Mouse (Mus musculus) embryonic facial prominence, embryonic 11.5 days (tissue): ENCODE measurements around the gene Dusp22. TPM values are rescaled to one million over a fixed set of nuclear protein-coding genes. Genes with fewer than 3 reads are reported as not detected.

Source experiments
- ATAC-seq: fragments of 200-750 bp; cut with Nextera tagmentation; replicated peaks from 2 replicates; pipeline ENCODE4 v1.8.0; 2017; ENCODE audit warnings: low read depth; ENCODE audit not compliant: insufficient number of reproducible peaks, low FRiP score, low TSS enrichment
- DNase-seq: peaks from one replicate; pipeline ENCODE4 v3.0.0-alpha.2; 2015; ENCODE audit warnings: low spot score
- H3K27ac ChIP-seq: fragments of 300-500 bp; sonication (generic); replicated peaks from 2 replicates; pipeline ENCODE4 v1.5.1; 2014; ENCODE audit warnings: mild to moderate bottlenecking, low read depth, low read length, control low read depth
- H3K27me3 ChIP-seq: fragments of 300-500 bp; sonication (generic); 2 replicates; pipeline ENCODE4 v1.6.1; 2014; ENCODE audit warnings: mild to moderate bottlenecking, low read length, moderate library complexity, mixed read lengths; ENCODE audit not compliant: control insufficient read depth, insufficient read depth
- H3K36me3 ChIP-seq: fragments of 300-500 bp; sonication (generic); replicated peaks from 2 replicates; pipeline ENCODE4 v1.6.1; 2014; ENCODE audit warnings: low read depth, mild to moderate bottlenecking, low read length, moderate library complexity, mixed read lengths; ENCODE audit not compliant: control insufficient read depth, insufficient read depth
- H3K4me1 ChIP-seq: fragments of 300-500 bp; sonication (generic); 2 replicates; pipeline ENCODE4 v1.6.1; 2014; ENCODE audit warnings: low read length, mixed read lengths; ENCODE audit not compliant: control insufficient read depth, insufficient read depth
- H3K4me2 ChIP-seq: fragments of 300-500 bp; sonication (generic); 2 replicates; pipeline ENCODE4 v1.6.1; 2014; ENCODE audit warnings: low read depth, mild to moderate bottlenecking, control low read depth, low read length, moderate library complexity
- H3K4me3 ChIP-seq: fragments of 300-500 bp; sonication (generic); 2 replicates; pipeline ENCODE4 v1.5.1; 2014; ENCODE audit warnings: low read depth, low read length, control low read depth
- H3K9ac ChIP-seq: fragments of 300-500 bp; sonication (generic); replicated peaks from 2 replicates; pipeline ENCODE4 v1.6.1; 2014; ENCODE audit warnings: mild to moderate bottlenecking, control low read depth, low read length
- H3K9me3 ChIP-seq: fragments of 300-500 bp; sonication (generic); replicated peaks from 2 replicates; pipeline ENCODE4 v1.6.1; 2016; ENCODE audit warnings: mild to moderate bottlenecking, low read length, inconsistent platforms, mixed read lengths; ENCODE audit not compliant: control insufficient read depth
- WGBS: fragments of 180-500 bp; shearing (Covaris S2); extraction: QIAGEN DNeasy Blood & Tissue Kit; methylation state at CpG from one replicate; pipeline ENCODE4 v1.1.7; 2014; 5-methylcytosine and 5-hydroxymethylcytosine counted together
- polyA plus RNA-seq: library from polyadenylated mRNA; unstranded; fragments of >200 nt; fragmentation: Nextera tagmentation; extraction: Ambion mirVana; gene quantifications from 2 replicates; pipeline ENCODE4 v1.2.1, GENCODE M21; 2014

The Dusp22 gene
- polyA plus RNA-seq, 1 experiment from 2014 or later = 20.3 TPM

- no peak for ATAC-seq
- Histone ChIP-seq H3K9ac (no peak overlapping the region), H3K4me2 (no peak overlapping the region), H3K4me3 (no peak overlapping the region), H3K9me3 (no peaks in the 10 kb centered on the region), H3K27ac (no peak overlapping the region), H3K4me1 (no peaks in the 10 kb centered on the region), H3K36me3 (no peaks in the 10 kb centered on the region), H3K27me3 (no peaks in the 10 kb centered on the region)
- WGBS = 73% methylated on average over 1 of the region's 1 CpGs
- no peak for DNase-seq
These were observed 35.4 kb downstream of the Dusp22 start for GRCm38 (mm10) chr13:30695232-30695631.

GRCm38 (mm10) chr13:30695890-30696289 is 36.1 kb downstream of the Dusp22 start:
- no peaks in the 10 kb centered on the region for H3K4me1 ChIP-seq
- no peaks in the 10 kb centered on the region for H3K27me3 ChIP-seq
- ATAC-seq = no peak
- WGBS = 85% methylated on average over 2 of the region's 2 CpGs
- H3K27ac ChIP-seq = no peak overlapping the region
- no peak for DNase-seq
- no peaks in the 10 kb centered on the region for H3K9me3 ChIP-seq
- no peak overlapping the region for H3K4me2 ChIP-seq
- no peak overlapping the region for H3K4me3 ChIP-seq
- H3K36me3 ChIP-seq = no peaks in the 10 kb centered on the region
- no peak overlapping the region for H3K9ac ChIP-seq

GRCm38 (mm10) chr13:30697880-30698279 is 38.1 kb downstream of the Dusp22 start:
- Histone ChIP-seq H3K9me3 (no peaks in the 10 kb centered on the region), H3K4me1 (no peaks in the 10 kb centered on the region)

GRCm38 (mm10) chr13:30702695-30703094 is 42.9 kb downstream of the Dusp22 start:
- ATAC-seq = no peak
- Histone ChIP-seq H3K9me3 (no peaks in the 10 kb centered on the region), H3K9ac (no peak overlapping the region), H3K27me3 (no peaks in the 10 kb centered on the region), H3K27ac (no peak overlapping the region), H3K4me1 (no peaks in the 10 kb centered on the region), H3K4me3 (no peak overlapping the region), H3K4me2 (no peak overlapping the region), H3K36me3 (no peaks in the 10 kb centered on the region)
- WGBS = 95% methylated on average over 5 of the region's 5 CpGs
- no peak for DNase-seq

More at GRCm38 (mm10) chr13:30697880-30698279, 38.1 kb downstream of the Dusp22 start:
- H3K27me3 ChIP-seq = no peaks in the 10 kb centered on the region
- no peaks in the 10 kb centered on the region for H3K36me3 ChIP-seq
- H3K4me2 ChIP-seq = no peak overlapping the region
- 93% methylated on average over 5 of the region's 5 CpGs for WGBS
- H3K4me3 ChIP-seq = no peak overlapping the region
- no peak for DNase-seq
- ATAC-seq = no peak
- H3K27ac ChIP-seq = no peak overlapping the region
- H3K9ac ChIP-seq = no peak overlapping the region

- DNase-seq = no peak
- Histone ChIP-seq H3K9ac (no peak overlapping the region), H3K4me3 (no peak overlapping the region), H3K4me2 (no peak overlapping the region), H3K27me3 (no peaks in the 10 kb centered on the region), H3K27ac (no peak overlapping the region), H3K36me3 (no peaks in the 10 kb centered on the region), H3K9me3 (no peaks in the 10 kb centered on the region), H3K4me1 (no peaks in the 10 kb centered on the region)
- WGBS = 88% methylated on average over 8 of the region's 8 CpGs
- ATAC-seq = no peak
These were observed 44.7 kb downstream of the Dusp22 start for GRCm38 (mm10) chr13:30704246-30705095.

- Histone ChIP-seq H3K4me3 (no peak overlapping the region), H3K36me3 (no peaks in the 10 kb centered on the region), H3K4me2 (no peak overlapping the region), H3K9me3 (no peaks in the 10 kb centered on the region), H3K9ac (no peak overlapping the region), H3K27me3 (no peaks in the 10 kb centered on the region), H3K27ac (no peak overlapping the region), H3K4me1 (no peaks in the 10 kb centered on the region)
- 72% methylated on average over 2 of the region's 2 CpGs for WGBS
- ATAC-seq = no peak
- DNase-seq = no peak
These were observed 51.3 kb downstream of the Dusp22 start for GRCm38 (mm10) chr13:30711066-30711465.

- Histone ChIP-seq H3K36me3 (no peaks in the 10 kb centered on the region), H3K9me3 (no peaks in the 10 kb centered on the region), H3K4me1 (no peaks in the 10 kb centered on the region), H3K9ac (no peak overlapping the region), H3K27ac (no peak overlapping the region), H3K4me2 (no peak overlapping the region), H3K27me3 (no peaks in the 10 kb centered on the region), H3K4me3 (no peak overlapping the region)
- DNase-seq = no peak
- WGBS = 91% methylated on average over 3 of the region's 3 CpGs
- ATAC-seq = no peak
These were observed 51.9 kb downstream of the Dusp22 start for GRCm38 (mm10) chr13:30711711-30712110.

- H3K4me1 ChIP-seq = no peaks in the 10 kb centered on the region
- 0 out of 2 replicates have a peak, but pooled peaks have one; percentile 14 for ATAC-seq
- WGBS = 81% methylated on average over 6 of the region's 6 CpGs
These were observed 52.5 kb downstream of the Dusp22 start for GRCm38 (mm10) chr13:30712280-30712679.

More at GRCm38 (mm10) chr13:30712280-30712679, 52.5 kb downstream of the Dusp22 start:
- H3K27me3 ChIP-seq = no peaks in the 10 kb centered on the region
- H3K4me2 ChIP-seq = no peak overlapping the region
- no peak overlapping the region for H3K4me3 ChIP-seq
- H3K27ac ChIP-seq = no peak overlapping the region
- H3K9ac ChIP-seq = no peak overlapping the region
- no peak for DNase-seq
- H3K9me3 ChIP-seq = no peaks in the 10 kb centered on the region
- H3K36me3 ChIP-seq = no peaks in the 10 kb centered on the region
